Mouse (Mus musculus) frontal cortex, adult 2 months (tissue): ENCODE measurements around the gene Irf2bp1. TPM values are rescaled to one million over a fixed set of nuclear protein-coding genes. Genes with fewer than 3 reads are reported as not detected.

Experiments used
- DNase-seq, 2 experiments: peaks; one replicate each; pipeline ENCODE4 v3.0.0; 2022; ENCODE audit warnings: low spot score in 1 of 2; ENCODE audit errors: extremely low spot score in 1 of 2
- polyA plus RNA-seq: library from polyadenylated mRNA; depleted of rRNA; stranded (reverse); fragments of >200 nt; gene quantifications from 2 replicates; pipeline ENCODE4 v1.2.3, GENCODE M21; 2012; rRNA removed

The Irf2bp1 gene
- 29.0 and 30.5 TPM in 2 replicates for polyA plus RNA-seq

- DNase-seq: peak; percentile 88 to 96
Measured at GRCm38 (mm10) chr7:19003902-19004630, at the start of gene Irf2bp1. TSS of gene Irf2bp1 (plus strand) at chr7:19004044.

GRCm38 (mm10) chr7:18957569-18958383 lies 46.1 kb upstream of the Irf2bp1 start:
- DNase-seq: peak in 1 of 2 experiments; percentile 66

GRCm38 (mm10) chr7:18958384-18958766 lies 45.5 kb upstream of the Irf2bp1 start:
- DNase-seq: no peak

GRCm38 (mm10) chr7:18959446-18959845 lies 44.4 kb upstream of the Irf2bp1 start:
- no peak for DNase-seq

GRCm38 (mm10) chr7:18962171-18962792 lies 41.6 kb upstream of the Irf2bp1 start:
- DNase-seq: no peak

GRCm38 (mm10) chr7:18962795-18963194 lies 41.0 kb upstream of the Irf2bp1 start:
- DNase-seq: no peak

- DNase-seq: no peak
Measured at GRCm38 (mm10) chr7:18963294-18963843, 40.5 kb upstream of the Irf2bp1 start.

- DNase-seq: no peak
Measured at GRCm38 (mm10) chr7:18965312-18965711, 38.5 kb upstream of the Irf2bp1 start.

- DNase-seq: no peak
Measured at GRCm38 (mm10) chr7:18967603-18968002, 36.2 kb upstream of the Irf2bp1 start.

GRCm38 (mm10) chr7:18970956-18971355 lies 32.9 kb upstream of the Irf2bp1 start:
- DNase-seq: no peak

- DNase-seq: peak in 1 of 2 experiments; percentile 63
Measured at GRCm38 (mm10) chr7:18978381-18978780, 25.5 kb upstream of the Irf2bp1 start.

GRCm38 (mm10) chr7:18986503-18986902 lies 17.3 kb upstream of the Irf2bp1 start:
- DNase-seq: no peak

- no peak for DNase-seq
Measured at GRCm38 (mm10) chr7:18987100-18987499, 16.7 kb upstream of the Irf2bp1 start, which contains the start of gene Nanos2. TSS of gene Nanos2 (plus strand) at chr7:18987400.

GRCm38 (mm10) chr7:18987747-18988146 lies 16.1 kb upstream of the Irf2bp1 start:
- no peak for DNase-seq

GRCm38 (mm10) chr7:18988780-18989179 lies 15.1 kb upstream of the Irf2bp1 start:
- DNase-seq: no peak

GRCm38 (mm10) chr7:18989995-18990394 lies 13.8 kb upstream of the Irf2bp1 start:
- DNase-seq: peak in 1 of 2 experiments; percentile 47

GRCm38 (mm10) chr7:18990601-18991295 lies 13.1 kb upstream of the Irf2bp1 start, which contains the start of gene Mypop:
TSS of gene Mypop (plus strand) at chr7:18991245.
- peak; percentile 100 for DNase-seq

GRCm38 (mm10) chr7:18991660-18992293 lies 12.1 kb upstream of the Irf2bp1 start:
- DNase-seq: peak in 1 of 2 experiments; percentile 45

- peak in 1 of 2 experiments; percentile 55 for DNase-seq
Measured at GRCm38 (mm10) chr7:18992294-18992675, 11.6 kb upstream of the Irf2bp1 start.

GRCm38 (mm10) chr7:18993036-18993435 lies 10.8 kb upstream of the Irf2bp1 start:
- DNase-seq: no peak
